In genomic region chr11:108924346-108924745, GRCm38 (mm10) we compare ENCODE assay signal across 10 mouse cellular contexts. TPM values are rescaled to one million over a fixed set of nuclear protein-coding genes. Genes with fewer than 3 reads are reported as not detected.
A peak's percentile ranks its signal among the peaks of the same experiment; 100 is the strongest.
DNase-seq lines count a peak whose midpoint lies in the region; ATAC-seq and TF ChIP-seq lines count a peak whose summit lies in the region.
"Had no signal": no experiment of that assay in that cellular context is flagged by ENCODE, and none has a peak within 500 bp of the region (broad histone marks: within the 10 kb centered on the region; RNA-seq: fewer than 3 reads in every experiment).

No protein-coding gene starts in this region.

- H3K27ac ChIP-seq in layer of hippocampus, adult 2 months, result peak overlapping the region; percentile 48; the same call in 1 of the 2 replicates
- H3K27ac ChIP-seq in forebrain, embryonic 13.5 days, result peak overlapping the region; percentile 31
- no peak overlapping the region for H3K27ac ChIP-seq in intestine, postnatal 0 days (ENCODE audit: low read depth, low read length)
- no peak overlapping the region for H3K27ac ChIP-seq in neural tube, embryonic 14.5 days (ENCODE audit: low read depth, low read length)
- H3K27ac ChIP-seq: macrophage had no signal

- H3K9ac ChIP-seq in forebrain, embryonic 13.5 days, result peak overlapping the region; percentile 95
- H3K9ac ChIP-seq in intestine, postnatal 0 days (ENCODE audit: low read depth, low read length), result no peak overlapping the region
- H3K9ac ChIP-seq in neural tube, embryonic 14.5 days (replicated peaks; ENCODE audit: low read depth, low read length), result peak overlapping the region; percentile 86; the same call in 1 of the 2 replicates

- 14% methylated on average over 5 of the region's 5 CpGs for WGBS in forebrain, embryonic 13.5 days
- 26% methylated on average over 5 of the region's 5 CpGs for WGBS in intestine, postnatal 0 days
- WGBS in neural tube, embryonic 14.5 days, result 2% methylated on average over 5 of the region's 5 CpGs

- ATAC-seq in forebrain, embryonic 13.5 days, result no peak
- ATAC-seq in intestine, postnatal 0 days, result no peak
- no peak for ATAC-seq in neural tube, embryonic 14.5 days (ENCODE audit: low read depth)

- no peak for DNase-seq in layer of hippocampus, adult 2 months (ENCODE audit: low spot score in 2 of 2)
- DNase-seq in layer of hippocampus, adult 9-10 months (ENCODE audit: low spot score), result no peak
- no peak for DNase-seq in layer of hippocampus, postnatal 10 days (ENCODE audit: low spot score in 2 of 2)
- DNase-seq in urinary bladder, adult 18-20 months (ENCODE audit: low spot score in 2 of 2), result no peak
- no peak for DNase-seq in cerebellum, adult 9-10 months
- DNase-seq: spleen, adult 18-20 months had no signal

- no peaks in the 10 kb centered on the region for H3K27me3 ChIP-seq in forebrain, embryonic 13.5 days
- no peaks in the 10 kb centered on the region for H3K27me3 ChIP-seq in intestine, postnatal 0 days (replicated peaks; ENCODE audit: control insufficient read depth, insufficient read depth, low read length)
- H3K27me3 ChIP-seq in neural tube, embryonic 14.5 days (ENCODE audit: control insufficient read depth, insufficient read depth, low read length), result no peaks in the 10 kb centered on the region

- no peaks in the 10 kb centered on the region for H3K9me3 ChIP-seq in forebrain, embryonic 13.5 days (replicated peaks)
- no peaks in the 10 kb centered on the region for H3K9me3 ChIP-seq in intestine, postnatal 0 days (ENCODE audit: control insufficient read depth)
- no peaks in the 10 kb centered on the region for H3K9me3 ChIP-seq in neural tube, embryonic 14.5 days (ENCODE audit: control insufficient read depth, low read length)

- H3K36me3 ChIP-seq in forebrain, embryonic 13.5 days (ENCODE audit: poor library complexity, severe bottlenecking), result peaks cover 4% of the 10 kb centered on the region
- peaks cover 4% of the 10 kb centered on the region; the same call in 1 of the 2 replicates for H3K36me3 ChIP-seq in intestine, postnatal 0 days (ENCODE audit: control insufficient read depth, insufficient read depth)
- H3K36me3 ChIP-seq in neural tube, embryonic 14.5 days (ENCODE audit: control insufficient read depth, insufficient read depth, low read length), result no peaks in the 10 kb centered on the region

- H3K4me3 ChIP-seq in layer of hippocampus, adult 2 months, result peak overlapping the region; percentile 70
- H3K4me3 ChIP-seq in forebrain, embryonic 13.5 days, result peak overlapping the region; percentile 93
- H3K4me3 ChIP-seq in intestine, postnatal 0 days (ENCODE audit: low read depth, low read length), result 0 out of 2 replicates have a peak overlapping the region, but pooled peaks have one; percentile 2
- peak overlapping the region; percentile 90 for H3K4me3 ChIP-seq in neural tube, embryonic 14.5 days (ENCODE audit: low read depth, low read length)

- peak overlapping the region; percentile 86 for H3K4me2 ChIP-seq in forebrain, embryonic 13.5 days
- H3K4me2 ChIP-seq in intestine, postnatal 0 days (replicated peaks; ENCODE audit: low read depth), result peak overlapping the region; percentile 91
- H3K4me2 ChIP-seq in neural tube, embryonic 14.5 days (ENCODE audit: low read depth, low read length), result peak overlapping the region; percentile 96

- TF ChIP-seq CTCF in layer of hippocampus, adult 2 months (conservative IDR thresholded peaks at IDR 0.05), result no peak
- no peak for TF ChIP-seq CTCF in intestine, postnatal 0 days (IDR thresholded peaks at IDR 0.05; ENCODE audit: low read depth)

- H3K4me1 ChIP-seq in forebrain, embryonic 13.5 days, result peaks cover 74% of the 10 kb centered on the region
- peaks cover 8% of the 10 kb centered on the region for H3K4me1 ChIP-seq in intestine, postnatal 0 days (replicated peaks; ENCODE audit: control insufficient read depth, insufficient read depth, low read length)
- peaks cover 66% of the 10 kb centered on the region for H3K4me1 ChIP-seq in neural tube, embryonic 14.5 days (ENCODE audit: control insufficient read depth, insufficient read depth, low read length)

RNA-seq across cellular contexts. Expression of gene Axin2, which starts 4.2 kb away (rescaled TPM):
- total RNA-seq in layer of hippocampus, adult 2 months (2021), result 10 to 100 TPM; 31.1 to 32.7 TPM
- 9.6 and 11.4 TPM in 2 replicates for polyA plus RNA-seq in forebrain, embryonic 13.5 days (2015; fragmentation: Nextera tagmentation; extraction: Ambion mirVana)
- 3.1 and 3.8 TPM in 2 replicates for polyA plus RNA-seq in intestine, postnatal 0 days (2015; fragmentation: Nextera tagmentation; extraction: Ambion mirVana)
- 6.6 and 9.1 TPM in 2 replicates for polyA plus RNA-seq in neural tube, embryonic 14.5 days (2014; fragmentation: Nextera tagmentation; extraction: Ambion mirVana)
- 10 to 100 TPM; 30.3 to 32.6 TPM for total RNA-seq in layer of hippocampus, postnatal 10 days (2021)
- polyA plus RNA-seq: macrophage had no signal

Comparison
In these comparisons a context has a peak if more than half of its experiments do, and no peak if none do; other contexts are left out.
1. H3K27ac ChIP-seq: peak in layer of hippocampus, adult 2 months (single experiment) and forebrain, embryonic 13.5 days (single experiment); none in intestine, postnatal 0 days (single experiment) and neural tube, embryonic 14.5 days (single experiment).
2. H3K4me3 ChIP-seq: peak in every context shown above with its lines; median percentile 93 in forebrain, embryonic 13.5 days; 90 in neural tube, embryonic 14.5 days; 70 in layer of hippocampus, adult 2 months; 2 in intestine, postnatal 0 days.
3. Peak in every context shown above with its lines, with median percentiles within 50 percentile points of each other: H3K4me2 ChIP-seq.